Mouse (Mus musculus) heart, embryonic 11.5 days (tissue): ENCODE data around the gene Unkl. TPM values are rescaled to one million over a fixed set of nuclear protein-coding genes. Genes with fewer than 3 reads are reported as not detected.

Experiments used
- ATAC-seq: fragments of 200-750 bp; cut with Nextera tagmentation; replicated peaks from 2 replicates; pipeline ENCODE4 v1.8.0; 2017; ENCODE audit warnings: moderate library complexity; ENCODE audit not compliant: insufficient number of reproducible peaks, low FRiP score, low TSS enrichment
- H3K27ac ChIP-seq: fragments of 300-500 bp; sonication (generic); 2 replicates; pipeline ENCODE4 v1.5.1; 2014; ENCODE audit warnings: mild to moderate bottlenecking, low read depth, low read length
- H3K27me3 ChIP-seq: fragments of 300-500 bp; sonication (generic); 2 replicates; pipeline ENCODE4 v1.6.1; 2014; ENCODE audit warnings: mild to moderate bottlenecking, low read length, mixed read lengths; ENCODE audit not compliant: control insufficient read depth, insufficient read depth
- H3K36me3 ChIP-seq: fragments of 300-500 bp; sonication (generic); 2 replicates; pipeline ENCODE4 v1.6.1; 2014; ENCODE audit warnings: mild to moderate bottlenecking, low read length, moderate library complexity, mixed read lengths; ENCODE audit not compliant: control insufficient read depth, insufficient read depth
- H3K4me1 ChIP-seq: fragments of 300-500 bp; sonication (generic); 2 replicates; pipeline ENCODE4 v1.6.1; 2014; ENCODE audit warnings: low read length; ENCODE audit not compliant: control insufficient read depth, insufficient read depth
- H3K4me2 ChIP-seq: fragments of 300-500 bp; sonication (generic); 2 replicates; pipeline ENCODE4 v1.6.1; 2014; ENCODE audit warnings: mild to moderate bottlenecking, moderate library complexity
- H3K4me3 ChIP-seq: fragments of 300-500 bp; sonication (generic); 2 replicates; pipeline ENCODE4 v1.5.1; 2014; ENCODE audit warnings: low read depth, low read length
- H3K9ac ChIP-seq: fragments of 300-500 bp; sonication (generic); 2 replicates; pipeline ENCODE4 v1.6.1; 2014; ENCODE audit warnings: mild to moderate bottlenecking, low read depth, low read length, moderate library complexity
- H3K9me3 ChIP-seq: fragments of 300-500 bp; sonication (generic); replicated peaks from 2 replicates; pipeline ENCODE4 v1.6.1; 2016; ENCODE audit warnings: low read length; ENCODE audit not compliant: control insufficient read depth
- WGBS: fragments of 180-500 bp; shearing (Covaris S2); extraction: QIAGEN DNeasy Blood & Tissue Kit; methylation state at CpG from one replicate; pipeline ENCODE4 v1.1.7; 2014; ENCODE audit not compliant: insufficient replicate concordance; 5-methylcytosine and 5-hydroxymethylcytosine counted together
- polyA plus RNA-seq: library from polyadenylated mRNA; unstranded; fragments of >200 nt; fragmentation: Nextera tagmentation; extraction: Ambion mirVana; gene quantifications from 2 replicates; pipeline ENCODE4 v1.2.1, GENCODE M21; 2014

Gene Unkl
- polyA plus RNA-seq, 1 experiment from 2014 or later: 3.2 TPM

- H3K4me3 ChIP-seq: peak within 1 kb of the TSS; percentile 87
- no peaks in the 10 kb centered on the region for H3K27me3 ChIP-seq
- no peaks in the 10 kb centered on the region for H3K9me3 ChIP-seq
- H3K27ac ChIP-seq: peak within 1 kb of the TSS; percentile 63
- under 1% methylated on average over 80 of the region's 80 CpGs for WGBS
- 0 out of 2 replicates have a peak, but pooled peaks have one; percentile 70 for ATAC-seq
- H3K4me2 ChIP-seq: peak within 1 kb of the TSS; percentile 94
- peaks cover 9% of the 10 kb centered on the region for H3K36me3 ChIP-seq
- peaks cover 15% of the 10 kb centered on the region for H3K4me1 ChIP-seq
- peak within 1 kb of the TSS; percentile 91 for H3K9ac ChIP-seq
These were observed 51.8 kb downstream of the Unkl start, which contains the start of the genes Gnptg and Tsr3 for GRCm38 (mm10) chr17:25239695-25240636. Gene Gnptg (minus strand): TSS chr17:25240124. Gene Tsr3 (plus strand): TSS chr17:25240170.

GRCm38 (mm10) chr17:25243131-25243780, 55.1 kb downstream of the Unkl start:
- ATAC-seq: no peak

GRCm38 (mm10) chr17:25244239-25244638, 56.0 kb downstream of the Unkl start:
- Histone ChIP-seq H3K9ac (no peak overlapping the region), H3K4me3 (no peak overlapping the region), H3K27me3 (peaks cover 11% of the 10 kb centered on the region; the same call in 1 of the 2 replicates), H3K36me3 (peaks cover 4% of the 10 kb centered on the region; the same call in 1 of the 2 replicates), H3K4me2 (no peak overlapping the region), H3K4me1 (peaks cover 12% of the 10 kb centered on the region), H3K27ac (no peak overlapping the region), H3K9me3 (no peaks in the 10 kb centered on the region)
- ATAC-seq: no peak
- WGBS: 79% methylated on average over 16 of the region's 16 CpGs

More at GRCm38 (mm10) chr17:25243131-25243780, 55.1 kb downstream of the Unkl start:
- H3K4me2 ChIP-seq: no peak overlapping the region
- no peaks in the 10 kb centered on the region for H3K9me3 ChIP-seq
- H3K4me3 ChIP-seq: no peak overlapping the region
- 87% methylated on average over 11 of the region's 11 CpGs for WGBS
- H3K9ac ChIP-seq: no peak overlapping the region
- H3K4me1 ChIP-seq: peaks cover 15% of the 10 kb centered on the region
- 0 out of 2 replicates have a peak, but pooled peaks cover 6% of the 10 kb centered on the region for H3K27me3 ChIP-seq
- no peak overlapping the region for H3K27ac ChIP-seq
- peaks cover 4% of the 10 kb centered on the region; the same call in 1 of the 2 replicates for H3K36me3 ChIP-seq

GRCm38 (mm10) chr17:25248033-25248750, 60.0 kb downstream of the Unkl start:
- Histone ChIP-seq H3K9me3 (no peaks in the 10 kb centered on the region), H3K27me3 (peaks cover 32% of the 10 kb centered on the region), H3K36me3 (no peaks in the 10 kb centered on the region; the same call in 1 of the 2 replicates), H3K27ac (no peak overlapping the region), H3K4me3 (no peak overlapping the region), H3K4me1 (no peaks in the 10 kb centered on the region), H3K9ac (no peak overlapping the region), H3K4me2 (no peak overlapping the region)
- 75% methylated on average over 18 of the region's 18 CpGs for WGBS
- ATAC-seq: no peak

- ATAC-seq: no peak
- peaks cover 52% of the 10 kb centered on the region for H3K27me3 ChIP-seq
- H3K9ac ChIP-seq: no peak overlapping the region
These were observed 62.1 kb downstream of the Unkl start for GRCm38 (mm10) chr17:25250181-25250835.

GRCm38 (mm10) chr17:25252643-25253042, 64.4 kb downstream of the Unkl start:
- Histone ChIP-seq H3K4me2 (no peak overlapping the region), H3K9ac (no peak overlapping the region), H3K27me3 (peaks cover 63% of the 10 kb centered on the region), H3K9me3 (no peaks in the 10 kb centered on the region), H3K36me3 (no peaks in the 10 kb centered on the region), H3K4me3 (no peak overlapping the region), H3K4me1 (peaks cover 10% of the 10 kb centered on the region), H3K27ac (no peak overlapping the region)
- no peak for ATAC-seq
- WGBS: 44% methylated on average over 3 of the region's 3 CpGs

More at GRCm38 (mm10) chr17:25250181-25250835, 62.1 kb downstream of the Unkl start:
- H3K4me2 ChIP-seq: no peak overlapping the region
- H3K36me3 ChIP-seq: no peaks in the 10 kb centered on the region
- 67% methylated on average over 8 of the region's 8 CpGs for WGBS
- no peaks in the 10 kb centered on the region for H3K4me1 ChIP-seq
- H3K4me3 ChIP-seq: no peak overlapping the region
- no peaks in the 10 kb centered on the region for H3K9me3 ChIP-seq
- H3K27ac ChIP-seq: no peak overlapping the region

GRCm38 (mm10) chr17:25253760-25254159, 65.6 kb downstream of the Unkl start:
- no peak for ATAC-seq
- H3K27me3 ChIP-seq: peaks cover 53% of the 10 kb centered on the region
- no peak overlapping the region for H3K27ac ChIP-seq
- WGBS: 34% methylated on average over 10 of the region's 10 CpGs
- H3K4me1 ChIP-seq: peaks cover 10% of the 10 kb centered on the region
- no peak overlapping the region for H3K9ac ChIP-seq
- H3K9me3 ChIP-seq: no peaks in the 10 kb centered on the region
- no peak overlapping the region for H3K4me2 ChIP-seq
- no peak overlapping the region for H3K4me3 ChIP-seq
- H3K36me3 ChIP-seq: 0 out of 2 replicates have a peak, but pooled peaks cover 2% of the 10 kb centered on the region
